Mouse (Mus musculus) megakaryocyte progenitor cell, adult 5-6 weeks (primary cell): ENCODE measurements around the gene Msl1. TPM values are rescaled to one million over a fixed set of nuclear protein-coding genes. Genes with fewer than 3 reads are reported as not detected.
A peak's percentile ranks its signal among the peaks of the same experiment; 100 is the strongest.

Source experiments
- ATAC-seq: replicated peaks from 2 replicates; pipeline ENCODE4 v1.8.0; 2016; ENCODE audit warnings: mild to moderate bottlenecking, moderate TSS enrichment, inconsistent platforms; ENCODE audit not compliant: poor library complexity
- total RNA-seq, 2 experiments: library from RNA; stranded (forward) in 1 of 2; stranded (reverse) in 1 of 2; fragments of 157-497, 149-512 nt in 1 of 2; fragments of 200-1000 nt in 1 of 2; gene quantifications; 2 replicates each; pipeline versions ENCODE4 v1.2.3 to v1.2.4; 2015 to 2017

Msl1 gene
- total RNA-seq, 2 experiments from 2014 or later, result 62.0 to 76.3 TPM

DNA sequence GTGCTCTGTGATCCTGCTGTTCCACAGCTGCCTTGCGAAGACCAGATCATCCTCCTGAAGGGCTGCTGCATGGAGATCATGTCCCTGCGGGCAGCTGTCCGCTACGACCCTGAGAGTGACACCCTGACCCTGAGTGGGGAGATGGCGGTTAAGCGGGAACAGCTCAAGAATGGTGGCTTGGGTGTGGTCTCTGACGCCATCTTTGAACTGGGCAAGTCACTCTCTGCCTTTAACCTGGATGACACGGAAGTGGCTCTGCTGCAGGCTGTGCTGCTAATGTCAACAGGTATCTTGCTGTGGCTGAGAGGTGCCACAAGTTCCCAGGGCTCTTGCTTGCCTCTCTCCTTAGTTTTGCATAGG, 31.8 kb upstream of the Msl1 start:
- ATAC-seq, result no peak

- ATAC-seq, result no peak
Observed at GRCm38 (mm10) chr11:98764091-98764490, 31.2 kb upstream of the Msl1 start.

DNA sequence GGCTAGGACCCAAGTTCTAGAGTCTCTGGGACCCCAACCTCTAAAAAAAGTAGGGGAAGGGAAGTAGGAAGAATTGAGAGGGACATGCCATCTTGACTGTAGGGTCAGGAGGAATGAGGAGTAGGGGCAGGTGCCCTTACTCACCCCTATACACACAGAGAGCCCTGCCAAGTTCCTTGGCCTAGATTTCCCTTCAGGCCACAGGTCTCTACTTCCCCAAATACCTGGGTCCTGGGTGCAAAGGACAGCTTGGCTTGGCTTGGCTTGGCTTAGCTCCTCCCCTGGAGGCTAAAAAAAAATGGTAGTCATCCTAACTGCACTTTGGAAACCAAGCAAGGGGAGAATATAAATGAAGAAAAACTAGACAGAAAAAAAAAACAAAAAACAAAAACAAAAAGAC, 30.6 kb upstream of the Msl1 start:
- no peak for ATAC-seq

DNA sequence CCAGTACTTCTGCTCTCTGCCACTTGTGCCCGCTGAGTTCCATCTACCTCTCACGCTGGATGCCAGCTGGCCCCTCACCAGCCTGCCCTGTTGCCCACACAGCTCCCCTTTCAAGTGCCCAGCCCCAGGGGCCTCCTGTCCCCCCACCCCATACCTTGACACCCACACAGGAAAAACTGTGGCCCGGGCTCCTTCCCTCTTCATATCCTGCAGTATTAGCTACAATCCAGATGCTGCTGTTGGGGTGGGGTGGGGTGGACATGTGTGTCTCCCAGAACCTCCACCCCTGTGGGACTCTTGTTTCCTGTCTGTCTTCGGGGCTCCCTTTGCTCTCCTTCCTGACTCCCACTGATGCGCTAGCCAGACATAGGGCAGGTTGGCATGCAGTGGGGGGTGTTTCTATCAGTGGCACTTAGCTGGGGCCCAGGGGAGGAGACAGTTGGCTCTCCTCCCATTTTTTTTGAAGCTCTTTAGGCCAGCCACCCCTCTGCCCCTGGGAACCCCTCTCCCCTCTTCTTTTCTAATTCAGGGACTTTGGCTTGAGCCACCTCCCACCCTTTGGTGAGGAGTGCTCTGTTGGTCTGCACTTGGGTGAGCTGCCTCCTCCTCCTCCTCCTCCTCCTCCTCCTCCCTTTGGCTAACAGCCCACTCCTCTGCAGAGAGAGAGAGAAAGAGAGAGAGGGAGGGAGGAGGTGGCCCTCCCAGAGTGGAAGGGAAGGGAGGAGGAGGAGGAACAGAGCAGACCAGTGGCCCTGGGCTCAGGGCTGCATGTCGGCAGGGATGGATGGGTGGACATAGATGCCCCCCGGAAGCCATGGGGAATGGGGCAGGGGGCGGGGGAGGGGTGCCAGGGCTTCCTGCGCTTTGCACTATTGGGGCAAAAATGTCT, 29.7 kb upstream of the Msl1 start:
- peak; percentile 29; the same call in 1 of the 2 replicates for ATAC-seq

- ATAC-seq, result no peak
Observed at GRCm38 (mm10) chr11:98766346-98766745, 29.0 kb upstream of the Msl1 start.

DNA sequence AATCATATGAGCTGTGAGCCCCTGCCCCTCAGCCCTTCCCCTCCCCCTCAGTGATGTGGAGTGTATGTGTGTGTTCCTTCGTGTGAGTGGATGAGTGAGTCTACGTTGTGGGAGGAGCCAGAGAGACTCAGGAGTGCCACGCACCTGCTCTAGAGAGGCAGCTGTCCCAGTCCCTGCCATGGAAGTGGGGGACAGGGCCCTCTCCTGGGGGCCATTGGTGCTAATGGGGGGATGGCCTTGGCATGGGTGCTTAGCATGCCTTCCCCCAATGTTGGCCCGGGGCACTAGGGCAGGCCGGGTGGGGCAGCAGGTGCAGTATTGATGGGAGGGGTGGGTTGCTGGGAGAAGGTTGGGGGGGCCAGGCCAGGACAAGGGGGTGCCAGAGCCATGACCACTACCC, 28.5 kb upstream of the Msl1 start:
- ATAC-seq, result no peak

DNA sequence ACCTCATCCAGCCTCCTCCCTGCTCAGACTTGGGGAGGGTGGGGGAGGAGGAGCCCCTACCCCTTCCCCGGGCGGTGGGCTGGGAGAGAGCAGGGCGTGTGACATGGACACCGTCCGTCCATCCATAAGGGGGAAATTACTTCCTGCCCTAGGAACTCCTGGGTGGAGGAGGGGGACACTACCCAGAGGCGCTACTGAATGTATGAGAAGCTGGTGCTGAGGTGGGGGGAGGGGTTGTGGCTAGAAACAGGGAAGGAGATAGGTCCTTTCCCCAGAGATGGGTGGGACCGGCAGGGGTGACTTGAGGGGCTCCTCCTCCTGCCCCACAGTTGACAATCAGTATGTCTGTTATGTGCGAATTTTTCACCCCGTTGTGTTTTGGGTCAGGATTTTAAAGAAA, 28.0 kb upstream of the Msl1 start:
- peak; percentile 61 for ATAC-seq

DNA sequence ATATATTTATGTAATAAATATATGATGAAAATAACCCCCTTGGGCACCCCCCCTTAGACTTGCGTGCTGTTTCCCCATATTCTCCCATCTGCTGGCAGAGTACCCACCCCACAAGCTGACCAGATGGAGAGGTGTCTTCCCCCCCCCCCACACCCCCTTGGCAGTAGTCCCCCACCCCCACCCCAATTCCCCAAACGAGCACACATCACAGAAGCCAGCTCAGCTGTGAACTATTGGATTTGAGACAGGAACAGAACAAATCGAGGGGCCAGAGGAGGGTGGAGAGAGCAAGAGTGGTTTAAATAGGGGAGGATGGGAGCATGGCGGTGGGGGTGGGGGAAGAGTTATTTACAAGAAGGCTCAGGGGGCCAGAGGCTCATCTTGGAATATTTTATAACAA, 27.6 kb upstream of the Msl1 start:
- ATAC-seq, result no peak

- ATAC-seq, result 0 out of 2 replicates have a peak, but pooled peaks have one; percentile 10
Observed at GRCm38 (mm10) chr11:98768127-98769006, 26.9 kb upstream of the Msl1 start.

DNA sequence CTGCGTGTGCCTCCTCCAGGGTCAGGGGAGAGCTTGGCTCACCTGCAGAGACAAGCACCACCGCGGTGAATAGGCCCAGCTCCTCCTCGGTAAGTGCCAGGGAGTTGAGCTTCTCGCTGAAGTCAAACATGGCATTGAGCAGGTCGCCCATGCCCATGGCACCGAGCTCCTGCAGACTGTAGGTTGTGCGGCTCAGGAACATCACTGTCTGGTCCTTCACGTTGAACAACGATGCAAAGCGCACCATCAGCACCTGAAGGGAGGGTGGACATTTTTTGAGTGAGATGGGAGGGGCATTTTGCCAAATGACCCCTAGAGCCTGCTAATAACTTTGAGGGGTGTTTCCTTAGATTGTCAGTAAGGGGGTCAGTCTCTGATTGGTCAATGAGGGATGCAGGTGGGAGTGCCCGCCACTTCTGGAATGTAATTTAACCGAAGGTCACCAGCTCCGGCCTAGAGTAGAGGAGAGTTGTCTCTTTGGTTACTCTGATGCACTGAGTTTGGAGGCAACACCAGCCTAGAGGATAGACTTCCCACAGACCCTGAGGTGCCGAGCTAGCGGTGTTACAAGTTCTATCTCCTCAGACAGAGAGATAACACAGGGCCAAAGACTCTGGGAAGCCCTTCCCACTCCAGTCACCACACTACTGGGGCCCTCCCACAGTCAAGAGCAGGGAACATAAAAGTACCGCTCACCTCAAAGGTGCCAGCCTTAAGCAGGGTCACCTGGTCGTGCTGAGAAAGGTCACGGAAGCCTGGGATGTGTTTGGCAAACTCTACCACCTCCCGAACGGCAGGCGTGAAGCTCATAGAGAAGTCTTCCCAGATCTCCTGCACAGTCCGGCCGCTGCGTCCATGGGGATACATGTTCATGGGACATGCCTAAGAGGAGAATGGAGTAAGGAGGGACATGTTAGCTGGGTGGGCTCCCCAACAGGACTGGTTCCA, 26.0 kb upstream of the Msl1 start:
- ATAC-seq, result no peak

DNA sequence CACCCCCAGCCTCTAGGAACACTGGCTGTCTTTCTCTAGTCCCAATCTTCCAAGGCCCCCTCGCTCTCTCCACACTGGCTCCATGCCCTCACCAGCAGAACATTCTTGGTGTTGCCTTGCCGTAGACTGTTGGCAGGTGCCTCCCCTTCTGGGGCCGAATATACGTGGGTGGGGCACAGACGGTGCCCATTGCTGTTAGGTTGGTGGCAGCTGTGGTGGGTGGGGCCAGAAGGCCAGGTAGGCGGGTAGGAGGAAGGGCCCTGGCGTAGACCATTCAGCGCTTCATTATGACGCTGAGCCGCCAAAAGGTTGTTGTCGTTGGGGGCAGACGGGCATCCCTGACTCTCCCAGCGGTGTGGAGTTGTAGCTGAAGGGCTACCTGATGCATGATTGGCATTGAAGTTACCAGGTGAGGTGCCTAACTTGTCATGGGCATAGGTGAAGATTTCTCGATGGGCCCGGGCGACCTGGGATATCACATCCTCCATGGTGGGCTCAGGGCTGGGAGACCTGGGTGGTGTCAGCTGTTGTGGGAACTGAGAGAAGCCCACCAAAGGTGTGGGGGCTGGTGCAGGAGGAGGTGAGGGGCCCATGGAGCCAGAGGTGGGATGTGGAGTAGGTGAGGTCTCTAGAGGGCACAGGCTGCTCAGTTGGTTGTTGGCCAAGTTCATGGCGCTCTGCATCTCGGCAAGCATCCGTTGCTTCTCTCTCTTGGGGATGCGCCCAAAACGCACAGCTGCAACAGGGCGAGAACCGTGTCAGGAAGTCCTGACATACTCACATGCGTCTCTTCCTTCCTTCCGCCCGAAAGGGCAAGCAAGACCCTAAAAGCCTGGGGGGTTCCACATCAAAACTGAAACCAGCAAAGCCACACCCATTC, 25.0 kb upstream of the Msl1 start:
- no peak for ATAC-seq

DNA sequence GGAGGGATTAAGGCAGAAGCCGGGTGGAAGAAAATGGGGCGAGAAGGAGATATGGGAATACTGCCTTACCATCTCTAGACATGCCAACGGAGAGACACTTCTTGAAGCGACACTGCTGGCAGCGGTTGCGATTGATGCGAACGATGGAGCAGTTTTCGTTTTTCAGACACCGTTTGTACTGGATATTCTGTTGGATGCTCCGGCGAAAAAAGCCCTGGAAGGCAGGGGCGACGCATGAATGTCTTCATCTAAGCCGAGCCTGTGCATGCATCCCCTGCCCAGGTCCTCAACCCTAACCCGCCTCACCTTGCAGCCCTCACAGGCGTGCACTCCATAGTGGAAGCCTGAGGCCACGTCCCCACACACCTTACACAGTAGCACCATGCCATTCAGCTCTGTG, 24.2 kb upstream of the Msl1 start:
- no peak for ATAC-seq

DNA sequence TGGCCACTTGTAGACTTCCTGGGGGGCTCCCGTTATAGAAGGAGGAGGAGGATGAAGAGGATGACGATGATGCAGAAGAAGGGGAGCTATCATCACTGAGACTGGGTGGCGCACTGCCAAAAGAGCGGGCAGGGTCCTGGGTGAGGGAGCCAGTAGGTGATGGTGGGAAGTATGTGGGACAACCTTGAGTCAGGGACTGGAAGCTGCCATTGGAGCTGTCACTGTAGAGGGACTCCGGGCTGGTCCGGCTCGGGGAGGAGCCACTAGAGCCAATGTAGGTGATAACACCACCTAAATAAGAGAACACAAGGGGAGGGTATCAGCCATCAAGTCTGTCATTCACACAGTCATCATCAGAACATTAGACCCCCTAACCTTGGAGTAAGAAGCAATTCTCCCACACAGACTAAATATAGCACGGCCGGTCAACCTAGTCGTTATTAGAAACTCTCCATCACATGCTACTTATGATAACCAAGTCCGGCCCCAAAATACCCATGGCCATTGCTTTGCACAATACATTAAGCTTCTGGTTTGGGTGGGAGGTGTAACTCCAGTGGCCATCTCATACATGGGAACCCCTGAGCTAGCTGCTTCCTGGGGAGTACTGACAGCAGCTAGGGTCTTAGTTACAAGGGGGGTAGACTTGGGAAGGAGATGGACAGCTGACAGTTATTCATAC, 23.3 kb upstream of the Msl1 start:
- no peak for ATAC-seq

- no peak for ATAC-seq
Observed at GRCm38 (mm10) chr11:98772667-98773171, 22.6 kb upstream of the Msl1 start.

GRCm38 (mm10) chr11:98773635-98774295, 21.6 kb upstream of the Msl1 start:
- ATAC-seq, result peak; percentile 81

DNA sequence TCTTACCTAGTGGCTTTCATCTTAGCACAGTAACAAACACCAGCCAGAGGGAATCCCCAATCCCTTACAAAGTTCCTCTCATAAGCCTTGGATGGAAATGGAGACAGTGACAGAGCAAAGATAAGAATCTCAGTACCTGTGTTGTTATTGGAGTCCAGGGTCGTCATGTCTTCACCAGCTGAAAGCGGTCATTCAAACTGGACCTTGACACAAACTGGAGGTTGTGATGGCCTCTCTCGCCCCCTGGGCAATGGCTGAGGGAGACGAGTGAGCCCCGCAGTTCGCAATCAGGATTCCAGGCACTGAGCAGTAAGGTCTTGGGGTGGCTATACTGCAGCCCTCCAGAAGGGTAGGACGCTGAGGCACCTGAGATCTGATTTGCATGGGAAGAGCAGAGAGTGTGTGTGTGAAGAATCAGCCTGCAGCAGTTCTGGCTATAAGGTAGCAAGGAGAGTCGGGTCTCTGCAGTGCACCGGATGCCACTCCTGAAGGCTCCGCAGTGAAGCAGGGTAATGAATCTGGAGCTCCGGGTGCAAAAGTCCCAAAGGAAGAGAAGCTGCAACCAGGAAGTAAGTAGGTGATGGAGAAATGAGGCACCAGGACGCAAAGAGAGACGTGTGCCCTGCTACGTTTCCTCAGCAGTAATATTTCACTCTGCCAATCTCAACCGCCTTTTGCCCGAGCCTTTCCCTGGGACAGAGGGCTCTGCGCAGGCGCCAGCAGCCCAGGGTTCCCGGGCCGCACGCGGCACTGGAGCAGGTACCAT, 20.6 kb upstream of the Msl1 start, which contains the start of gene Nr1d1:
Gene Nr1d1 (minus strand): TSS at position 752 of the 766 bp plus-strand sequence.
- ATAC-seq, result no peak

DNA sequence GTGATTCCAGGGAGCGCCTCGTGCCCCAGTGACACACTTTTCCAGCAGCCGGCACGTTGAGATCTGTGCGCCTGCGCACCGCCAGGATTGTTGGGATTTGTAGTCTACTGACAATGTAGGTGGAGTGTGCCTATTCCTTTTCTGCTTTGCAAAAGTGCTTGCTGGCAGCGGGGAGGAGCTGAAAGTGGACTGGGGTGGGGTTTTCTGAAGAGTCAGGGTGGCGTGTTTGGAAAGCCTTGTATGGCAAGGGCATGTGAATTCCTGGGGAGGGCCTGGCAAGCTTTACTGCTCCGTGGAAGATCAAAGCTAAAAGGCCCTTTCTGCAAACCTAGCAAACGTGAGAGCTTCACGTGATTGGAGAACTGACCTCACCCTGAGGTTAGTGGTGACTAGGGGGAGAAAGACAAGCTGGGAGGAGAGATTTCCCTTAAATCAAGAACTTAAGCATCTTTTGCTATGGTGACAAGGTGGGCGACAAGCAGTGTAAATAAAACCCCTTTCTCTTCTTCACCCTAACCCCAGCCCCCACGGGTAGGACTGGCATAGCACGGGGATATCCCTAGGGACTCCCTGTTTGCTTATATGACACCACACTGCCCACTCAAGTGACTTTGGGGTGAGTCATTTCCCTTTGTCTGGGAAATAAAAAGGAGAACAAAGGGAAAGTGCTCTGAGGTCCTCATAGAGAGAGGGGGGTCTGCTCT, 19.8 kb upstream of the Msl1 start:
- ATAC-seq, result peak; percentile 61
